Mouse (Mus musculus) CH12.LX (cell line): ENCODE results near the gene F2rl1. TPM values are rescaled to one million over a fixed set of nuclear protein-coding genes. Genes with fewer than 3 reads are reported as not detected.
"Not testable (repeated sequence)": the region's sequence is repeated elsewhere in the genome, so short reads cannot be mapped to it uniquely, and the experiment has no call there.

Experiments
- DNase-seq: peaks from one replicate; pipeline ENCODE4 v3.0.0-alpha.2; 2013; ENCODE audit errors: extremely low read depth
- H3K27ac ChIP-seq: 2 replicates; pipeline ENCODE4 v1.5.1; 2012; ENCODE audit warnings: low read depth, mild to moderate bottlenecking, control low read depth, moderate library complexity; ENCODE audit not compliant: insufficient read depth
- H3K27me3 ChIP-seq: replicated peaks from 2 replicates; pipeline ENCODE3; 2012; ENCODE audit warnings: inconsistent platforms
- H3K36me3 ChIP-seq, 2 experiments: replicated peaks in 1 of 2; 2 replicates each; pipeline versions ENCODE3 to v1.6.1; 2012; ENCODE audit warnings: inconsistent platforms in 1 of 2, low read length in 1 of 2, mild to moderate bottlenecking in 1 of 2, mixed read lengths in 1 of 2, moderate library complexity in 1 of 2; ENCODE audit not compliant: control insufficient read depth in 1 of 2, insufficient read depth in 1 of 2
- H3K4me1 ChIP-seq, 2 experiments: 2 replicates each; pipeline ENCODE4 v1.6.1; 2012; ENCODE audit warnings: inconsistent platforms in 1 of 2, moderate library complexity in 1 of 2; ENCODE audit not compliant: insufficient read depth in 2 of 2, control insufficient read depth in 1 of 2
- H3K4me2 ChIP-seq: 2 replicates; pipeline ENCODE4 v1.6.1; 2012; ENCODE audit warnings: low read depth, mild to moderate bottlenecking, control low read depth; ENCODE audit not compliant: poor library complexity, insufficient read depth, severe bottlenecking
- H3K4me3 ChIP-seq, 3 experiments: fragments of 150-350 bp in 1 of 3; sonication (generic) in 1 of 3; replicated peaks in 1 of 3; 2 replicates each; pipeline versions ENCODE3 to v1.5.1; 2011 to 2012; ENCODE audit warnings: low read depth in 2 of 3, low read length in 2 of 3, mild to moderate bottlenecking in 2 of 3, moderate library complexity in 2 of 3, control low read depth in 1 of 3, improper control_type of control experiment in 1 of 3, inconsistent platforms in 1 of 3, mixed read lengths in 1 of 3; ENCODE audit not compliant: poor library complexity in 1 of 3
- H3K79me2 ChIP-seq: replicated peaks from 2 replicates; pipeline ENCODE4 v1.6.1; 2012; ENCODE audit warnings: mild to moderate bottlenecking, moderate library complexity; ENCODE audit not compliant: control insufficient read depth, poor library complexity, insufficient read depth, severe bottlenecking; ENCODE audit errors: extremely low read depth
- H3K9ac ChIP-seq: 2 replicates; pipeline ENCODE4 v1.6.1; 2012; ENCODE audit warnings: low read depth, mild to moderate bottlenecking, control low read depth, moderate library complexity; ENCODE audit not compliant: insufficient read depth
- H3K9me3 ChIP-seq: replicated peaks from 2 replicates; pipeline ENCODE3; 2012; ENCODE audit warnings: low read length, inconsistent platforms, mixed read lengths
- CTCF ChIP-seq, 2 experiments: IDR thresholded peaks in 1 of 2; conservative IDR thresholded peaks in 1 of 2; 2 replicates each; pipeline ENCODE4 v1.5.1; 2011 to 2012; ENCODE audit warnings: low read depth in 2 of 2, low read length in 2 of 2, improper control_type of control experiment in 1 of 2, inconsistent platforms in 1 of 2, mild to moderate bottlenecking in 1 of 2, moderate library complexity in 1 of 2
- EP300 ChIP-seq: IDR thresholded peaks from 2 replicates; pipeline ENCODE4 v1.6.1; 2011; ENCODE audit warnings: low read length, improper control_type of control experiment
- IRF4 ChIP-seq: IDR thresholded peaks from 2 replicates; pipeline ENCODE4 v1.6.1; 2014; ENCODE audit warnings: low read depth, mild to moderate bottlenecking, inconsistent platforms, low read length, improper control_type of control experiment
- JUN ChIP-seq: IDR thresholded peaks from 2 replicates; pipeline ENCODE4 v1.6.1; 2011; ENCODE audit warnings: low read depth, mild to moderate bottlenecking, low read length, improper control_type of control experiment, moderate library complexity; ENCODE audit not compliant: insufficient read depth
- MAFK ChIP-seq: IDR thresholded peaks from 2 replicates; pipeline ENCODE4 v1.6.1; 2011; ENCODE audit warnings: low read length, improper control_type of control experiment; ENCODE audit not compliant: insufficient replicate concordance
- MAZ ChIP-seq: IDR thresholded peaks from 2 replicates; pipeline ENCODE4 v1.6.1; 2012; ENCODE audit warnings: low read depth, mild to moderate bottlenecking, inconsistent platforms, low read length, improper control_type of control experiment, moderate library complexity
- SIN3A ChIP-seq: IDR thresholded peaks from 2 replicates; pipeline ENCODE4 v1.6.1; 2012; ENCODE audit warnings: low read length, improper control_type of control experiment, inconsistent platforms
- TBP ChIP-seq: conservative IDR thresholded peaks from 2 replicates; pipeline ENCODE4 v1.6.1; 2011; ENCODE audit warnings: low read depth, low read length, improper control_type of control experiment
- USF1 ChIP-seq: IDR thresholded peaks from 2 replicates; pipeline ENCODE4 v1.6.1; 2014; ENCODE audit warnings: low read depth, mild to moderate bottlenecking, inconsistent platforms, low read length, improper control_type of control experiment
- ZMIZ1 ChIP-seq: IDR thresholded peaks from 2 replicates; pipeline ENCODE4 v1.6.1; 2012; ENCODE audit warnings: low read depth, mild to moderate bottlenecking, inconsistent platforms, low read length, improper control_type of control experiment
- dilution Hi-C: fragments of 300-500 bp; cut with MboI; formaldehyde crosslinking; loops from 2 replicates; pipeline ENCODE4 v1.14.3; 2020; ENCODE audit warnings: low sequenced_read_pairs; ENCODE audit not compliant: extremely low pct_unique_long_range_greater_than_20kb, extremely low pct_ligation_motif_present
- in situ Hi-C: fragments of 300-500 bp; cut with MboI; formaldehyde crosslinking; loops from 3 replicates; pipeline ENCODE4 v1.14.3; 2019; ENCODE audit warnings: low sequenced_read_pairs, low pct_ligation_motif_present, low pct_unique_long_range_greater_than_20kb, mixed read lengths
- polyA plus RNA-seq: library from polyadenylated mRNA; unstranded; fragments of >175 nt; gene quantifications from 2 replicates; pipeline ENCODE4 v1.2.1, GENCODE M21; 2012; ENCODE audit warnings: low read depth; ENCODE audit not compliant: insufficient read length
- total RNA-seq, 2 experiments: library from RNA; depleted of rRNA; stranded (reverse); fragments of 300-350 nt in 1 of 2; fragments of >200 nt in 1 of 2; gene quantifications; 2 replicates each; pipeline ENCODE4 v1.2.3; 2012 to 2014

Gene F2rl1
- total and polyA plus RNA-seq, 3 experiments, result not detected

DNA sequence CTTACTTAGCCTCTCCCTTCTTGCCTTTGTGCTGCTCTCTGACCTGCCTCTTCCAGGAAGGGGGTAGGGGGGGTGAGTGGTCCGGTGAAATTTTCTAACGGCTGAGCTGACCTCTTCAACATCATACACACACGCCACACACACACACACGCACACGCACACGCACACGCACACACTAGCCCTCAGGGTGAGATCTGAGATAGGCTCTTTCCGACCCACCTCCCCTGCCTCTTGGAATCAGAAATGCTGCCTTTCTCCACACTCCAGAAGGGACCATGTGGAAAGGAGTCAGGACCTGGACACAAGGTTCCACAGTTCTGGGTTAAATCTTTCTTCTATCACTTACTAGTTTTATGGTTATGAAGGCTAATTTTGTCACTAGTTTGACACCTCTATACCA lies 8.6 kb upstream of the F2rl1 start:
- Histone ChIP-seq H3K4me3 (no peak overlapping the region), H3K27ac (no peak overlapping the region), H3K9me3 (no peaks in the 10 kb centered on the region), H3K9ac (no peak overlapping the region), H3K4me1 (peaks cover 0 to 3% of the 10 kb centered on the region in 2 experiments; a peak in 2 of 4 replicates), H3K4me2 (no peak overlapping the region), H3K79me2 (no peaks in the 10 kb centered on the region), H3K27me3 (peaks cover 4% of the 10 kb centered on the region), H3K36me3 (no peaks in the 10 kb centered on the region)
- dilution Hi-C loops, result no loop called here
- TF ChIP-seq TBP, result no peak
- TF ChIP-seq SIN3A, result no peak
- no peak for DNase-seq
- in situ Hi-C loops, result no loop called here

DNA sequence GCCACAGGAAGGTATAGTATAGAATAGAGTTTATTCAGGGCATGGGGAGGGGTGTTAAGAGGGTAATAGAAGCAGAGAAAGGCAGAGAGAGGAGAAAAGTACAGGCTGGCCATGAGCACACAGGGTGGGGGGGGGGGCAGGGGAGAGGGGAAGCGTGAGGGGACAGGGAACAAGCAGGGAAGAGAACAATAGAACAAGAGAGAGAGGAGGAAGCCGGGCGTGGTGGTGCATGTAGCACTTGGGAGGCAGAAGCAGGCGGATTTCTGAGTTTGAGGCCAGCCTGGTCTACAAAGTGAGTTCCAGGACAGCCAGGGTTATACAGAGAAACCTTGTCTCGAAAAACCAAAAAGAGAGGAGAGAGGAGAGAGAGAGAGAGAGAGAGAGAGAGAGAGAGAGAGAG lies 8.1 kb upstream of the F2rl1 start:
- DNase-seq, H3K36me3 ChIP-seq, H3K4me3 ChIP-seq, H3K9ac ChIP-seq, H3K79me2 ChIP-seq, dilution Hi-C loops, H3K27ac ChIP-seq, H3K4me2 ChIP-seq, H3K4me1 ChIP-seq, in situ Hi-C loops, H3K27me3 ChIP-seq, H3K9me3 ChIP-seq: not testable (repeated sequence)

GRCm38 (mm10) chr13:95531273-95532045 lies 6.4 kb upstream of the F2rl1 start:
- dilution Hi-C loops, result no loop called here

GRCm38 (mm10) chr13:95529246-95529645 lies 4.2 kb upstream of the F2rl1 start:
- peaks cover 6% of the 10 kb centered on the region for H3K9me3 ChIP-seq
- peaks cover 0 to 3% of the 10 kb centered on the region in 2 experiments; a peak in 2 of 4 replicates for H3K4me1 ChIP-seq
- H3K27me3 ChIP-seq, result peaks cover 2% of the 10 kb centered on the region
- H3K9ac ChIP-seq, result no peak overlapping the region
- dilution Hi-C loops (no loop called here), in situ Hi-C loops (no loop called here)
- DNase-seq, result no peak
- no peak overlapping the region for H3K4me3 ChIP-seq
- no peaks in the 10 kb centered on the region for H3K36me3 ChIP-seq
- no peak for TF ChIP-seq CTCF (conservative IDR thresholded peaks at IDR 0.05 in 1 of 2, IDR thresholded peaks at IDR 0.05 in 1 of 2; ENCODE audit: low read depth in 2 of 2, low read length in 2 of 2)
- no peak for TF ChIP-seq EP300
- no peak for TF ChIP-seq MAZ
- TF ChIP-seq USF1, result no peak
- no peak for TF ChIP-seq ZMIZ1
- no peak for TF ChIP-seq JUN
- H3K79me2 ChIP-seq, result no peaks in the 10 kb centered on the region
- H3K27ac ChIP-seq, result no peak overlapping the region
- no peak overlapping the region for H3K4me2 ChIP-seq

More at GRCm38 (mm10) chr13:95531273-95532045, 6.4 kb upstream of the F2rl1 start:
- no peak overlapping the region for H3K4me2 ChIP-seq
- no peak overlapping the region for H3K9ac ChIP-seq
- no peak for DNase-seq
- no peak overlapping the region for H3K4me3 ChIP-seq
- no peaks in the 10 kb centered on the region for H3K36me3 ChIP-seq
- TF ChIP-seq MAFK, result 0 out of 2 replicates have a peak, but pooled peaks have one; percentile 19
- no peak for TF ChIP-seq IRF4
- TF ChIP-seq, all 38 proteins: peak for 1
- in situ Hi-C loops, result no loop called here
- no peaks in the 10 kb centered on the region for H3K9me3 ChIP-seq
- no peak overlapping the region for H3K27ac ChIP-seq
- H3K4me1 ChIP-seq, result peaks cover 0 to 3% of the 10 kb centered on the region in 2 experiments; a peak in 2 of 4 replicates
- H3K27me3 ChIP-seq, result peaks cover 3% of the 10 kb centered on the region
- no peaks in the 10 kb centered on the region for H3K79me2 ChIP-seq
